Mouse (Mus musculus) lung, postnatal 0 days (tissue): Measurements from ENCODE around the gene Tnik.

Experiments used
- CTCF ChIP-seq: IDR thresholded peaks from 2 replicates; pipeline ENCODE4 v1.5.1; 2016; ENCODE audit warnings: antibody characterized with exemption, mild to moderate bottlenecking
- EP300 ChIP-seq: IDR thresholded peaks from 2 replicates; pipeline ENCODE4 v1.6.1; 2016; ENCODE audit warnings: antibody characterized with exemption, mild to moderate bottlenecking, control low read depth

DNA sequence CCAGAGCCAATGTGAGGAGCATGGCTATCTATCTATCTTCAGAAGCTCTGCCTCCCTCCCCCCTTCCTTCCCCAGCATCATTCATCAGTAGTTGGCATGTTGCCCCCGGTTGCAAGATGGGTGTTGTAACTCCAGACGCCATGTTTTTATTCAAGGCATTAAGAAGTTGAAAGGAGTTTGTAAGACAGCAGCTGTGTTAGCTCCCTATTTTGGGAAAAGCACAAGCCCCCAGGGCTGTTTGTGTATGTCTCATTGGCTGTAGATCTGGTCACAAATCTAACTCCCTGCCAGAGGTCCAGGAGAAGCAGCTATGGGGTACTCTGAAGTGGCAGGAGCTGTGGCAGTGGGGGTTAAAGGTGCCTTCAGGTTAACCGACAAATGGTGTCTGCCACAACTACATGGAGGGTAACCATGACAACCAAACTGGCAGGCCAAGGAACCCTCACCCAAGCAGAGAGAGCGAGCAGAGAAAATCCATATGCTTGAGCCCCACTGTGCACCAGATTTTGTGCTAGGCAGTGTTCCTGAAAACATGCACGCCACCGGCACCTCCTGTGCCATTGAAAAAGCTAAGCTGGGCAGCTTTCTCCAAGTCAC, 287.6 kb downstream of the Tnik start:
- no peak for TF ChIP-seq CTCF
- TF ChIP-seq EP300: no peak
